Mouse (Mus musculus) liver, postnatal 0 days (tissue): Measurements from ENCODE around the gene Gja6. TPM values are rescaled to one million over a fixed set of nuclear protein-coding genes. Genes with fewer than 3 reads are reported as not detected.

Source experiments
- ATAC-seq: fragments of 200-750 bp; cut with Nextera tagmentation; 2 replicates; pipeline ENCODE4 v1.8.0; 2017; ENCODE audit warnings: mild to moderate bottlenecking, moderate library complexity
- DNase-seq: peaks from one replicate; pipeline ENCODE4 v3.0.0-alpha.2; 2016
- H3K27ac ChIP-seq: fragments of 300-500 bp; sonication (generic); 2 replicates; pipeline ENCODE4 v1.5.1; 2014; ENCODE audit warnings: antibody characterized with exemption, moderate library complexity, mild to moderate bottlenecking, low read depth
- H3K27me3 ChIP-seq: fragments of 300-500 bp; sonication (generic); 2 replicates; pipeline ENCODE4 v1.6.1; 2014; ENCODE audit warnings: low read length, control low read depth, mixed read lengths; ENCODE audit not compliant: insufficient read depth
- H3K36me3 ChIP-seq: fragments of 300-500 bp; sonication (generic); replicated peaks from 2 replicates; pipeline ENCODE4 v1.6.1; 2014; ENCODE audit warnings: mild to moderate bottlenecking, control low read depth, low read length, moderate library complexity, mixed read lengths; ENCODE audit not compliant: insufficient read depth
- H3K4me1 ChIP-seq: fragments of 300-500 bp; sonication (generic); 2 replicates; pipeline ENCODE4 v1.6.1; 2014; ENCODE audit warnings: antibody characterized with exemption, mild to moderate bottlenecking, control low read depth; ENCODE audit not compliant: insufficient read depth
- H3K4me2 ChIP-seq: fragments of 300-500 bp; sonication (generic); 2 replicates; pipeline ENCODE4 v1.6.1; 2014; ENCODE audit warnings: low read depth, mild to moderate bottlenecking, low read length, moderate library complexity, mixed read lengths
- H3K4me3 ChIP-seq: fragments of 300-500 bp; sonication (generic); 2 replicates; pipeline ENCODE4 v1.5.1; 2014; ENCODE audit warnings: low read depth, low read length
- H3K9ac ChIP-seq: fragments of 300-500 bp; sonication (generic); replicated peaks from 2 replicates; pipeline ENCODE4 v1.6.1; 2014; ENCODE audit warnings: mild to moderate bottlenecking, moderate library complexity
- H3K9me3 ChIP-seq: fragments of 300-500 bp; sonication (generic); 2 replicates; pipeline ENCODE4 v1.6.1; 2016; ENCODE audit warnings: mild to moderate bottlenecking, control low read depth, low read length, mixed read lengths
- CTCF ChIP-seq: sonication (generic); IDR thresholded peaks from 2 replicates; pipeline ENCODE4 v1.5.1; 2016; ENCODE audit warnings: antibody characterized with exemption, low read depth
- EP300 ChIP-seq: IDR thresholded peaks from 2 replicates; pipeline ENCODE4 v1.6.1; 2016; ENCODE audit warnings: antibody characterized with exemption, low read depth, mild to moderate bottlenecking
- WGBS: fragments of 180-500 bp; shearing (Covaris S2); extraction: QIAGEN DNeasy Blood & Tissue Kit; methylation state at CpG from one replicate; pipeline ENCODE4 v1.1.7; 2014; ENCODE audit not compliant: insufficient replicate concordance; 5-methylcytosine and 5-hydroxymethylcytosine counted together
- polyA plus RNA-seq: library from polyadenylated mRNA; unstranded; fragments of >200 nt; fragmentation: Nextera tagmentation; extraction: Ambion mirVana; gene quantifications from 2 replicates; pipeline ENCODE4 v1.2.1, GENCODE M21; 2015

The Gja6 gene
- polyA plus RNA-seq, 1 experiment from 2014 or later: 0.08 TPM

- Histone ChIP-seq H3K4me2 (no peak overlapping the region), H3K27ac (no peak overlapping the region), H3K4me1 (no peaks in the 10 kb centered on the region), H3K9ac (no peak overlapping the region), H3K27me3 (no peaks in the 10 kb centered on the region), H3K4me3 (no peak overlapping the region), H3K9me3 (no peaks in the 10 kb centered on the region), H3K36me3 (no peaks in the 10 kb centered on the region)
- ATAC-seq (no peak), DNase-seq (no peak)
- 68% methylated on average over 4 of the region's 4 CpGs for WGBS
- no peak for TF ChIP-seq EP300
- no peak for TF ChIP-seq CTCF
Measured at GRCm38 (mm10) chrX:160906477-160906876, 375 bp downstream of the Gja6 start.

- no peak overlapping the region for H3K4me2 ChIP-seq
- no peaks in the 10 kb centered on the region for H3K36me3 ChIP-seq
- H3K27ac ChIP-seq: no peak overlapping the region
- no peak overlapping the region for H3K4me3 ChIP-seq
- ATAC-seq (no peak), DNase-seq (no peak)
- TF ChIP-seq EP300: 0 out of 2 replicates have a peak, but pooled peaks have one; percentile 29
- no peak for TF ChIP-seq CTCF
- no peaks in the 10 kb centered on the region for H3K9me3 ChIP-seq
- H3K27me3 ChIP-seq: no peaks in the 10 kb centered on the region
- H3K4me1 ChIP-seq: no peaks in the 10 kb centered on the region
- H3K9ac ChIP-seq: no peak overlapping the region
- WGBS: 58% methylated on average over 4 of the region's 4 CpGs
Measured at GRCm38 (mm10) chrX:160905913-160906312, 939 bp downstream of the Gja6 start.

GRCm38 (mm10) chrX:160905041-160905678 lies 1.7 kb downstream of the Gja6 start:
- Histone ChIP-seq H3K4me1 (no peaks in the 10 kb centered on the region), H3K4me2 (no peak overlapping the region), H3K9ac (no peak overlapping the region), H3K27me3 (no peaks in the 10 kb centered on the region), H3K36me3 (no peaks in the 10 kb centered on the region), H3K27ac (no peak overlapping the region), H3K4me3 (no peak overlapping the region), H3K9me3 (no peaks in the 10 kb centered on the region)
- ATAC-seq (peak; percentile 91), DNase-seq (no peak)
- TF ChIP-seq EP300 (peak; percentile 87), CTCF (no peak)
- 38% methylated on average over 2 of the region's 2 CpGs for WGBS

GRCm38 (mm10) chrX:160901118-160901517 lies 5.7 kb downstream of the Gja6 start:
- Histone ChIP-seq H3K27ac (no peak overlapping the region), H3K9ac (no peak overlapping the region), H3K4me2 (no peak overlapping the region), H3K4me1 (no peaks in the 10 kb centered on the region), H3K4me3 (no peak overlapping the region), H3K9me3 (no peaks in the 10 kb centered on the region), H3K27me3 (no peaks in the 10 kb centered on the region; the same call in 1 of the 2 replicates), H3K36me3 (no peaks in the 10 kb centered on the region)
- DNase-seq (no peak), ATAC-seq (no peak)
- WGBS: 86% methylated on average over 2 of the region's 2 CpGs
- TF ChIP-seq CTCF (no peak), EP300 (no peak)

- TF ChIP-seq EP300: no peak; the same call in 1 of the 2 replicates
- no peak for TF ChIP-seq CTCF
- 44% methylated on average over 1 of the region's 1 CpGs for WGBS
Measured at GRCm38 (mm10) chrX:160892077-160892476, 14.8 kb downstream of the Gja6 start.

GRCm38 (mm10) chrX:160886301-160886700 lies 20.6 kb downstream of the Gja6 start:
- WGBS: 65% methylated on average over 2 of the region's 2 CpGs
- no peaks in the 10 kb centered on the region for H3K27me3 ChIP-seq
- no peaks in the 10 kb centered on the region for H3K9me3 ChIP-seq
- H3K4me2 ChIP-seq: no peak overlapping the region
- no peak for TF ChIP-seq EP300
- no peak for TF ChIP-seq CTCF
- no peaks in the 10 kb centered on the region for H3K4me1 ChIP-seq
- DNase-seq (no peak), ATAC-seq (no peak)
- no peaks in the 10 kb centered on the region for H3K36me3 ChIP-seq
- no peak overlapping the region for H3K9ac ChIP-seq
- H3K4me3 ChIP-seq: no peak overlapping the region
- no peak overlapping the region for H3K27ac ChIP-seq

More at GRCm38 (mm10) chrX:160892077-160892476, 14.8 kb downstream of the Gja6 start:
- Histone ChIP-seq H3K27me3 (no peaks in the 10 kb centered on the region), H3K27ac (no peak overlapping the region), H3K9ac (no peak overlapping the region), H3K9me3 (no peaks in the 10 kb centered on the region), H3K36me3 (no peaks in the 10 kb centered on the region), H3K4me3 (no peak overlapping the region), H3K4me2 (no peak overlapping the region), H3K4me1 (no peaks in the 10 kb centered on the region)
- ATAC-seq (no peak), DNase-seq (no peak)
